Mouse (Mus musculus) spleen, adult 2 months (tissue): ENCODE data around the gene Lpcat1. TPM values are rescaled to one million over a fixed set of nuclear protein-coding genes. Genes with fewer than 3 reads are reported as not detected.
A peak's percentile ranks its signal among the peaks of the same experiment; 100 is the strongest.

ENCODE experiments used
- DNase-seq, 2 experiments: peaks; one replicate each; pipeline versions ENCODE4 v3.0.0 to v3.0.0-alpha.2; 2012 to 2021; ENCODE audit warnings: low spot score in 2 of 2, low read depth in 1 of 2
- H3K27ac ChIP-seq: fragments of 200-500 bp; 2 replicates; pipeline ENCODE4 v1.5.1; 2012; ENCODE audit warnings: low read length, inconsistent platforms; ENCODE audit not compliant: insufficient read depth
- H3K27me3 ChIP-seq: fragments of 200-500 bp; 2 replicates; pipeline ENCODE4 v1.6.1; 2012; ENCODE audit warnings: mild to moderate bottlenecking, moderate library complexity, low read length, inconsistent platforms; ENCODE audit not compliant: control insufficient read depth, insufficient read depth
- H3K36me3 ChIP-seq: fragments of 200-500 bp; 2 replicates; pipeline ENCODE4 v1.6.1; 2012; ENCODE audit warnings: mild to moderate bottlenecking, low read length, inconsistent platforms; ENCODE audit not compliant: control insufficient read depth, insufficient read depth
- H3K4me1 ChIP-seq: fragments of 200-500 bp; 2 replicates; pipeline ENCODE4 v1.6.1; 2011; ENCODE audit warnings: inconsistent platforms; ENCODE audit not compliant: control insufficient read depth, insufficient read depth, insufficient read length
- H3K4me3 ChIP-seq: fragments of 200-500 bp; 2 replicates; pipeline ENCODE4 v1.5.1; 2011; ENCODE audit warnings: mild to moderate bottlenecking, inconsistent platforms; ENCODE audit not compliant: insufficient read depth, insufficient read length; ENCODE audit errors: extremely low read depth
- CTCF ChIP-seq: fragments of 200-500 bp; IDR thresholded peaks from 2 replicates; pipeline ENCODE4 v1.5.1; 2011; ENCODE audit warnings: mild to moderate bottlenecking, inconsistent platforms; ENCODE audit not compliant: insufficient read depth, insufficient read length, insufficient replicate concordance; ENCODE audit errors: extremely low read depth
- POLR2A ChIP-seq: fragments of 200-500 bp; IDR thresholded peaks from 2 replicates; pipeline ENCODE4 v1.6.1; 2011; ENCODE audit warnings: low read depth, low read length, inconsistent platforms
- WGBS: fragments of 180-500 bp; shearing (Covaris S2); methylation state at CpG from one replicate; pipeline ENCODE4 v1.1.7; 2018; 5-methylcytosine and 5-hydroxymethylcytosine counted together
- polyA plus RNA-seq: library from polyadenylated mRNA; depleted of rRNA; stranded (reverse); fragments of >200 nt; gene quantifications from 2 replicates; pipeline ENCODE4 v1.2.3, GENCODE M21; 2012

Gene Lpcat1
- polyA plus RNA-seq, 1 experiment = 64.9 TPM

GRCm38 (mm10) chr13:73475058-73475980 lies 8.3 kb downstream of the Lpcat1 start:
- Histone ChIP-seq H3K27me3 (no peaks in the 10 kb centered on the region), H3K27ac (peak overlapping the region; percentile 47; the same call in 1 of the 2 replicates), H3K4me3 (no peak overlapping the region), H3K4me1 (peaks cover 8% of the 10 kb centered on the region; the same call in 1 of the 2 replicates), H3K36me3 (no peaks in the 10 kb centered on the region)
- no peak for DNase-seq
- TF ChIP-seq POLR2A = no peak
- TF ChIP-seq CTCF = no peak
- WGBS = 86% methylated on average over 12 of the region's 12 CpGs

DNA sequence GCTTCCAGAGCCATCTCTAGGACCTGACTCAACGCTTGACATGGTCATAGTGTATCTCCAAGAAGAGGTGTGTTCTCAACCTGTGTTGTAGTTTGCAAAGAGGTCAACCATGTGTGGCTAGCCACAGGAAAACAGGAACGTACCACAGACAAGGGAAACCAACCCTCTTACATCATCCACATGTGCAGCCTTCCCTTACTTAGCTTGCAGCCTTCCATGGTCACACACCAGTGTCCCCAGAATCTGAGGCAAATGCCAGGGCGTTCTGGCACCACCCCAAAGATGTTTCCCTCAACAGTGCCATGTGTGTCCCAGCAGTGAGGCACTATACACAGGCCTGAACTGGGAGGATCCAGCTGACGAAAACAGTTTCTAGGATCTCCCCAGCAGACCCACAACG lies 9.3 kb downstream of the Lpcat1 start:
- WGBS = 52% methylated on average over 5 of the region's 5 CpGs
- H3K27ac ChIP-seq = no peak overlapping the region
- no peak for DNase-seq

GRCm38 (mm10) chr13:73476796-73477195 lies 9.8 kb downstream of the Lpcat1 start:
- no peak for TF ChIP-seq POLR2A
- no peak for TF ChIP-seq CTCF
- WGBS = 79% methylated on average over 8 of the region's 8 CpGs
- Histone ChIP-seq H3K36me3 (no peaks in the 10 kb centered on the region), H3K4me1 (peaks cover 10% of the 10 kb centered on the region; the same call in 1 of the 2 replicates), H3K4me3 (no peak overlapping the region), H3K27me3 (no peaks in the 10 kb centered on the region), H3K27ac (no peak overlapping the region)
- no peak for DNase-seq

More for the DNA sequence above, 9.3 kb downstream of the Lpcat1 start:
- no peak overlapping the region for H3K4me3 ChIP-seq
- no peak for TF ChIP-seq POLR2A
- TF ChIP-seq CTCF = no peak
- peaks cover 8% of the 10 kb centered on the region; the same call in 1 of the 2 replicates for H3K4me1 ChIP-seq
- no peaks in the 10 kb centered on the region for H3K27me3 ChIP-seq
- H3K36me3 ChIP-seq = no peaks in the 10 kb centered on the region

DNA sequence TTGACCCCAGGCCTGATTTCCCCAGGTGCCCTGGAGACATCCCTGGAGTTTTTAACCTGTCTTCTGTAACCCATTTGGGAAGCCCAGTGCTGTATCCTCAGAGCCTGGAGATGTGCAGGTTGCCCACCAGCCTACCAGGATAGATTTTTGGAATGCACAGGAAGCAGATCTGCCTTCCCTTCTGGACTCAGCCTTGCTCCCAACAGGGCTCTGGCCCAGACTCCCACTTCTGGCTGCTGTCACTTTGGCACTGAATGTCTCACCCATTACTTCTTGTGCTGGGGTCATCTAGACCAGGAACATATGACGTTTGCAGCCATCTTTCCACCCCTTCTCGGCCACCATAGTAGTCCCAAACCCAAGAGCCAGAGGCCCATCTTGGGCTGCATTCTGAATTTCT lies 10.8 kb downstream of the Lpcat1 start:
- H3K4me3 ChIP-seq = no peak overlapping the region
- H3K27me3 ChIP-seq = no peaks in the 10 kb centered on the region
- no peaks in the 10 kb centered on the region for H3K36me3 ChIP-seq
- no peak overlapping the region for H3K27ac ChIP-seq
- TF ChIP-seq CTCF (no peak), POLR2A (no peak)
- no peak for DNase-seq
- H3K4me1 ChIP-seq = peaks cover 14% of the 10 kb centered on the region
- whole genome bisulfite sequencing = 94% methylated on average over 2 of the region's 2 CpGs

- H3K4me1 ChIP-seq = peaks cover 18% of the 10 kb centered on the region
- H3K36me3 ChIP-seq = peaks cover 4% of the 10 kb centered on the region
- DNase-seq = no peak
- no peak overlapping the region for H3K4me3 ChIP-seq
- TF ChIP-seq CTCF (no peak), POLR2A (no peak)
- no peak overlapping the region for H3K27ac ChIP-seq
- no peaks in the 10 kb centered on the region for H3K27me3 ChIP-seq
- 85% methylated on average over 7 of the region's 7 CpGs for WGBS
Measured at GRCm38 (mm10) chr13:73482476-73482875, 15.5 kb downstream of the Lpcat1 start.

DNA sequence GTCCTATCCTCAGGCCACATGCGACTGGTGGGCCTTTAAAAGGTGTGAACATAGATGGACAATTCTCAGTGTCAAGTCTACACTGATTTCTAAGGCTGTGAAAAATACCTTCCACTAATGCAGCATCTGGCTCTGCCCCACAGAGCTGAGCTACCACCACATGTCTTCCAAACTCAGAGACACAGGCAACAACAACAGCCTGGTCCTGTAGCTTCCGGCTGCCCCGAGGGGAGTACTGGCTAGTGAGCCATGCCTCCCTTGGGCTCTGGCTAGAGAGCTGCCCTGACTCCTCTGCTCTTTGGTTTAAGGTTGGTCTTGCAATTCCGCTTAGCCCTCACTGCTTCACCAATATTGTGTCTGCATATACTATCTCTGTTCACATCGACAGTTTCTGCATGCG lies 16.3 kb downstream of the Lpcat1 start:
- Histone ChIP-seq H3K27ac (no peak overlapping the region), H3K4me3 (no peak overlapping the region), H3K4me1 (peaks cover 19% of the 10 kb centered on the region), H3K36me3 (peaks cover 4% of the 10 kb centered on the region), H3K27me3 (no peaks in the 10 kb centered on the region)
- TF ChIP-seq POLR2A (no peak), CTCF (no peak)
- DNase-seq = no peak
- WGBS = 96% methylated on average over 6 of the region's 6 CpGs

GRCm38 (mm10) chr13:73484171-73484570 lies 17.2 kb downstream of the Lpcat1 start:
- peaks cover 7% of the 10 kb centered on the region for H3K36me3 ChIP-seq
- WGBS = 50% methylated on average over 5 of the region's 5 CpGs
- H3K27ac ChIP-seq = 0 out of 2 replicates have a peak overlapping the region, but pooled peaks have one; percentile 14
- no peak for DNase-seq
- no peaks in the 10 kb centered on the region for H3K27me3 ChIP-seq
- H3K4me1 ChIP-seq = peaks cover 27% of the 10 kb centered on the region
- no peak overlapping the region for H3K4me3 ChIP-seq
- no peak for TF ChIP-seq POLR2A
- no peak for TF ChIP-seq CTCF
